In genomic region chr6:88815036-88815435, GRCm38 (mm10) we compare ENCODE assay signal across 17 mouse cellular contexts. TPM values are rescaled to one million over a fixed set of nuclear protein-coding genes. Genes with fewer than 3 reads are reported as not detected.
DNase-seq lines count a peak whose midpoint lies in the region; ATAC-seq and TF ChIP-seq lines count a peak whose summit lies in the region.
"Had no signal": no experiment of that assay in that cellular context is flagged by ENCODE, and none has a peak within 500 bp of the region (broad histone marks: within the 10 kb centered on the region; RNA-seq: fewer than 3 reads in every experiment).

No protein-coding gene starts in this region.

- H3K4me3 ChIP-seq in forebrain, embryonic 14.5 days (ENCODE audit: low read depth, low read length), result no peak overlapping the region
- H3K4me3 ChIP-seq in forebrain, embryonic 13.5 days, result no peak overlapping the region
- H3K4me3 ChIP-seq in layer of hippocampus, adult 2 months, result no peak overlapping the region
- H3K4me3 ChIP-seq in midbrain, embryonic 13.5 days (replicated peaks), result no peak overlapping the region
- no peak overlapping the region for H3K4me3 ChIP-seq in intestine, embryonic 16.5 days (ENCODE audit: low read length)
- H3K4me3 ChIP-seq: heart, adult 2 months; heart, embryonic 15.5 days; neural tube, embryonic 12.5 days had no signal

- no peak overlapping the region for H3K9ac ChIP-seq in forebrain, embryonic 14.5 days (ENCODE audit: low read length)
- no peak overlapping the region for H3K9ac ChIP-seq in forebrain, embryonic 13.5 days
- H3K9ac ChIP-seq in midbrain, embryonic 13.5 days (replicated peaks), result no peak overlapping the region
- H3K9ac ChIP-seq in intestine, embryonic 16.5 days (ENCODE audit: low read depth, low read length), result no peak overlapping the region
- H3K9ac ChIP-seq: heart, embryonic 15.5 days; neural tube, embryonic 12.5 days had no signal

- H3K27me3 ChIP-seq in forebrain, embryonic 14.5 days (replicated peaks; ENCODE audit: control insufficient read depth, insufficient read depth, low read length), result no peaks in the 10 kb centered on the region
- no peaks in the 10 kb centered on the region for H3K27me3 ChIP-seq in forebrain, embryonic 13.5 days
- no peaks in the 10 kb centered on the region for H3K27me3 ChIP-seq in midbrain, embryonic 13.5 days
- no peaks in the 10 kb centered on the region for H3K27me3 ChIP-seq in intestine, embryonic 16.5 days (replicated peaks; ENCODE audit: control insufficient read depth, insufficient read depth, low read length)
- H3K27me3 ChIP-seq: CH12.LX; heart, embryonic 15.5 days; neural tube, embryonic 12.5 days had no signal

- no peak for TF ChIP-seq CTCF in layer of hippocampus, adult 2 months (conservative IDR thresholded peaks at IDR 0.05)

- 61% methylated on average over 3 of the region's 3 CpGs for WGBS in forebrain, embryonic 14.5 days
- WGBS in forebrain, embryonic 13.5 days, result 56% methylated on average over 3 of the region's 3 CpGs
- WGBS in midbrain, embryonic 13.5 days, result 50% methylated on average over 3 of the region's 3 CpGs
- 72% methylated on average over 3 of the region's 3 CpGs for WGBS in intestine, embryonic 16.5 days

- H3K27ac ChIP-seq in forebrain, embryonic 14.5 days (ENCODE audit: low read depth, low read length), result no peak overlapping the region
- H3K27ac ChIP-seq in forebrain, embryonic 13.5 days, result no peak overlapping the region
- H3K27ac ChIP-seq in layer of hippocampus, adult 2 months, result peak overlapping the region; percentile 14; the same call in 1 of the 2 replicates
- H3K27ac ChIP-seq in midbrain, embryonic 13.5 days, result no peak overlapping the region
- H3K27ac ChIP-seq in intestine, embryonic 16.5 days (ENCODE audit: low read length), result no peak overlapping the region
- H3K27ac ChIP-seq: heart, adult 2 months; heart, embryonic 15.5 days; neural tube, embryonic 12.5 days had no signal

- H3K4me2 ChIP-seq in forebrain, embryonic 14.5 days (ENCODE audit: low read length), result no peak overlapping the region
- H3K4me2 ChIP-seq in forebrain, embryonic 13.5 days, result no peak overlapping the region
- no peak overlapping the region for H3K4me2 ChIP-seq in midbrain, embryonic 13.5 days (replicated peaks)
- H3K4me2 ChIP-seq in intestine, embryonic 16.5 days (ENCODE audit: low read depth, low read length), result no peak overlapping the region
- H3K4me2 ChIP-seq: heart, embryonic 15.5 days; neural tube, embryonic 12.5 days had no signal

- no peaks in the 10 kb centered on the region for H3K4me1 ChIP-seq in forebrain, embryonic 14.5 days (ENCODE audit: control insufficient read depth, insufficient read depth, low read length)
- H3K4me1 ChIP-seq in forebrain, embryonic 13.5 days, result peaks cover 9% of the 10 kb centered on the region
- H3K4me1 ChIP-seq in midbrain, embryonic 13.5 days (replicated peaks), result peaks cover 7% of the 10 kb centered on the region
- H3K4me1 ChIP-seq in intestine, embryonic 16.5 days (ENCODE audit: control insufficient read depth, insufficient read depth, low read length), result peaks cover 6% of the 10 kb centered on the region

- H3K36me3 ChIP-seq in forebrain, embryonic 14.5 days (ENCODE audit: control insufficient read depth, insufficient read depth, low read length), result no peaks in the 10 kb centered on the region
- H3K36me3 ChIP-seq in forebrain, embryonic 13.5 days (ENCODE audit: poor library complexity, severe bottlenecking), result no peaks in the 10 kb centered on the region
- no peaks in the 10 kb centered on the region for H3K36me3 ChIP-seq in midbrain, embryonic 13.5 days
- H3K36me3 ChIP-seq in intestine, embryonic 16.5 days (ENCODE audit: control insufficient read depth, insufficient read depth, low read length), result no peaks in the 10 kb centered on the region
- H3K36me3 ChIP-seq: heart, embryonic 15.5 days; neural tube, embryonic 12.5 days had no signal

- peak; percentile 45; the same call in 1 of the 2 replicates for ATAC-seq in forebrain, embryonic 14.5 days
- no peak for ATAC-seq in forebrain, embryonic 13.5 days
- ATAC-seq in midbrain, embryonic 13.5 days, result peak; percentile 24; the same call in 1 of the 2 replicates
- ATAC-seq in intestine, embryonic 16.5 days, result no peak

- no peak for DNase-seq in forebrain, embryonic 14.5 days (ENCODE audit: low spot score)
- DNase-seq in layer of hippocampus, adult 2 months (ENCODE audit: low spot score in 2 of 2), result no peak
- DNase-seq in layer of hippocampus, adult 9-10 months (ENCODE audit: low spot score), result no peak
- peak; percentile 55 for DNase-seq in brain, adult 2 months (ENCODE audit: low read depth, low spot score)
- DNase-seq: cerebellum, postnatal 36 days; heart, adult 2 months; kidney, adult 9 months; kidney, postnatal 36 days; lung, adult 18-20 months; right cerebral cortex, postnatal 4 days; thymus, postnatal 36 days had no signal

- H3K9me3 ChIP-seq in forebrain, embryonic 14.5 days (replicated peaks; ENCODE audit: control insufficient read depth, low read length), result no peaks in the 10 kb centered on the region
- no peaks in the 10 kb centered on the region for H3K9me3 ChIP-seq in forebrain, embryonic 13.5 days (replicated peaks)
- no peaks in the 10 kb centered on the region for H3K9me3 ChIP-seq in midbrain, embryonic 13.5 days
- H3K9me3 ChIP-seq in intestine, embryonic 16.5 days (ENCODE audit: control insufficient read depth, low read length), result no peaks in the 10 kb centered on the region
- H3K9me3 ChIP-seq: heart, embryonic 15.5 days; neural tube, embryonic 12.5 days had no signal

RNA-seq across cellular contexts. Expression of gene Abtb1, which starts 26.7 kb away (rescaled TPM):
- polyA plus RNA-seq in forebrain, embryonic 14.5 days (2014; fragmentation: Nextera tagmentation; extraction: Ambion mirVana), result 31.4 and 35.7 TPM in 2 replicates
- polyA plus RNA-seq in forebrain, embryonic 13.5 days (2015; fragmentation: Nextera tagmentation; extraction: Ambion mirVana), result 32.0 and 32.3 TPM in 2 replicates
- 10 to 100 TPM; 33.4 to 37.1 TPM for total RNA-seq in layer of hippocampus, adult 2 months (2021)
- 35.9 and 36.2 TPM in 2 replicates for polyA plus RNA-seq in midbrain, embryonic 13.5 days (2015; fragmentation: Nextera tagmentation; extraction: Ambion mirVana)
- polyA plus RNA-seq in intestine, embryonic 16.5 days (2015; fragmentation: Nextera tagmentation; extraction: Ambion mirVana), result 26.6 and 29.2 TPM in 2 replicates

RNA-seq across cellular contexts. Expression of gene Podxl2, which starts 59.8 kb away (rescaled TPM):
- 334 and 428 TPM in 2 replicates for polyA plus RNA-seq in forebrain, embryonic 14.5 days (2014; fragmentation: Nextera tagmentation; extraction: Ambion mirVana)
- 355 and 357 TPM in 2 replicates for polyA plus RNA-seq in forebrain, embryonic 13.5 days (2015; fragmentation: Nextera tagmentation; extraction: Ambion mirVana)
- total RNA-seq in layer of hippocampus, adult 2 months (2021), result 100 to 1,000 TPM; 160 to 165 TPM
- polyA plus RNA-seq in midbrain, embryonic 13.5 days (2015; fragmentation: Nextera tagmentation; extraction: Ambion mirVana), result 478 and 520 TPM in 2 replicates
- polyA plus RNA-seq in intestine, embryonic 16.5 days (2015; fragmentation: Nextera tagmentation; extraction: Ambion mirVana), result 32.0 and 35.6 TPM in 2 replicates

Comparison
In these comparisons a context has a peak if more than half of its experiments do, and no peak if none do; other contexts are left out.
1. ATAC-seq: peak in forebrain, embryonic 14.5 days (single experiment) and midbrain, embryonic 13.5 days (single experiment); none in forebrain, embryonic 13.5 days (single experiment) and intestine, embryonic 16.5 days (single experiment).